Mouse (Mus musculus): Measurements from ENCODE around the gene Efnb3. TPM values are rescaled to one million over a fixed set of nuclear protein-coding genes. Genes with fewer than 3 reads are reported as not detected.
A peak's percentile ranks its signal among the peaks of the same experiment; 100 is the strongest.

Efnb3 gene
- polyA plus RNA-seq, 1 experiment from 2014 or later = 5.7 TPM

GRCm38 (mm10) chr11:69603516-69603915, 43.5 kb upstream of the Efnb3 start:
- no peak overlapping the region for H3K27ac ChIP-seq (ENCODE audit: low read length)
- ATAC-seq (ENCODE audit: low read depth) = no peak

GRCm38 (mm10) chr11:69601768-69602167, 41.8 kb upstream of the Efnb3 start:
- Histone ChIP-seq H3K27me3 (ENCODE audit: control insufficient read depth, insufficient read depth, low read depth, low read length) (peaks cover 6% of the 10 kb centered on the region; the same call in 1 of the 2 replicates), H3K4me2 (ENCODE audit: low read depth, low read length) (no peak overlapping the region), H3K4me3 (ENCODE audit: low read length) (no peak overlapping the region), H3K9ac (ENCODE audit: low read length) (no peak overlapping the region), H3K4me1 (replicated peaks; ENCODE audit: control insufficient read depth, insufficient read depth, low read length) (peaks cover 32% of the 10 kb centered on the region), H3K9me3 (ENCODE audit: control insufficient read depth, low read length) (no peaks in the 10 kb centered on the region), H3K27ac (ENCODE audit: low read length) (no peak overlapping the region), H3K36me3 (ENCODE audit: control insufficient read depth, insufficient read depth, low read length) (no peaks in the 10 kb centered on the region)
- no peak for ATAC-seq (ENCODE audit: low read depth)
- WGBS = 45% methylated on average over 3 of the region's 3 CpGs

More at GRCm38 (mm10) chr11:69603516-69603915, 43.5 kb upstream of the Efnb3 start:
- WGBS = 73% methylated on average over 8 of the region's 8 CpGs
- H3K4me3 ChIP-seq (ENCODE audit: low read length) = no peak overlapping the region
- peaks cover 6% of the 10 kb centered on the region; the same call in 1 of the 2 replicates for H3K27me3 ChIP-seq (ENCODE audit: control insufficient read depth, insufficient read depth, low read depth, low read length)
- no peak overlapping the region for H3K4me2 ChIP-seq (ENCODE audit: low read depth, low read length)
- H3K36me3 ChIP-seq (ENCODE audit: control insufficient read depth, insufficient read depth, low read length) = no peaks in the 10 kb centered on the region
- peaks cover 32% of the 10 kb centered on the region for H3K4me1 ChIP-seq (replicated peaks; ENCODE audit: control insufficient read depth, insufficient read depth, low read length)
- H3K9ac ChIP-seq (ENCODE audit: low read length) = no peak overlapping the region
- H3K9me3 ChIP-seq (ENCODE audit: control insufficient read depth, low read length) = no peaks in the 10 kb centered on the region

GRCm38 (mm10) chr11:69600098-69600497, 40.1 kb upstream of the Efnb3 start:
- WGBS = 11% methylated on average over 6 of the region's 6 CpGs
- Histone ChIP-seq H3K36me3 (ENCODE audit: control insufficient read depth, insufficient read depth, low read length) (no peaks in the 10 kb centered on the region), H3K4me2 (ENCODE audit: low read depth, low read length) (peak overlapping the region; percentile 40), H3K27me3 (ENCODE audit: control insufficient read depth, insufficient read depth, low read depth, low read length) (peaks cover 2% of the 10 kb centered on the region; the same call in 1 of the 2 replicates), H3K27ac (ENCODE audit: low read length) (peak overlapping the region; percentile 73), H3K9me3 (ENCODE audit: control insufficient read depth, low read length) (no peaks in the 10 kb centered on the region), H3K9ac (ENCODE audit: low read length) (peak overlapping the region; percentile 44), H3K4me3 (ENCODE audit: low read length) (no peak overlapping the region), H3K4me1 (replicated peaks; ENCODE audit: control insufficient read depth, insufficient read depth, low read length) (peaks cover 24% of the 10 kb centered on the region)
- peak; percentile 81; the same call in 1 of the 2 replicates for ATAC-seq (ENCODE audit: low read depth)

- no peak overlapping the region for H3K27ac ChIP-seq (ENCODE audit: low read length)
- 0 out of 2 replicates have a peak, but pooled peaks cover 2% of the 10 kb centered on the region for H3K36me3 ChIP-seq (ENCODE audit: control insufficient read depth, insufficient read depth, low read length)
- H3K4me2 ChIP-seq (ENCODE audit: low read depth, low read length) = peak overlapping the region; percentile 40
- H3K9ac ChIP-seq (ENCODE audit: low read length) = peak overlapping the region; percentile 51; the same call in 1 of the 2 replicates
- H3K27me3 ChIP-seq (ENCODE audit: control insufficient read depth, insufficient read depth, low read depth, low read length) = no peaks in the 10 kb centered on the region
- 14% methylated on average over 9 of the region's 9 CpGs for WGBS
- no peaks in the 10 kb centered on the region for H3K9me3 ChIP-seq (ENCODE audit: control insufficient read depth, low read length)
- peaks cover 19% of the 10 kb centered on the region for H3K4me1 ChIP-seq (replicated peaks; ENCODE audit: control insufficient read depth, insufficient read depth, low read length)
- ATAC-seq (ENCODE audit: low read depth) = no peak
- H3K4me3 ChIP-seq (ENCODE audit: low read length) = no peak overlapping the region
Measured at GRCm38 (mm10) chr11:69599436-69599835, 39.4 kb upstream of the Efnb3 start.

- H3K4me1 ChIP-seq (replicated peaks; ENCODE audit: control insufficient read depth, insufficient read depth, low read length) = peaks cover 2% of the 10 kb centered on the region
- H3K9ac ChIP-seq (ENCODE audit: low read length) = no peak overlapping the region
- WGBS = 96% methylated on average over 6 of the region's 6 CpGs
- no peaks in the 10 kb centered on the region for H3K9me3 ChIP-seq (ENCODE audit: control insufficient read depth, low read length)
- H3K36me3 ChIP-seq (ENCODE audit: control insufficient read depth, insufficient read depth, low read length) = peaks cover 12% of the 10 kb centered on the region
- H3K4me3 ChIP-seq (ENCODE audit: low read length) = no peak overlapping the region
- H3K27ac ChIP-seq (ENCODE audit: low read length) = no peak overlapping the region
- no peak overlapping the region for H3K4me2 ChIP-seq (ENCODE audit: low read depth, low read length)
- no peak for ATAC-seq (ENCODE audit: low read depth)
- no peaks in the 10 kb centered on the region for H3K27me3 ChIP-seq (ENCODE audit: control insufficient read depth, insufficient read depth, low read depth, low read length)
Measured at GRCm38 (mm10) chr11:69594853-69595252, 34.8 kb upstream of the Efnb3 start.

- WGBS = 75% methylated on average over 4 of the region's 4 CpGs
- no peaks in the 10 kb centered on the region for H3K9me3 ChIP-seq (ENCODE audit: control insufficient read depth, low read length)
- H3K27me3 ChIP-seq (ENCODE audit: control insufficient read depth, insufficient read depth, low read depth, low read length) = no peaks in the 10 kb centered on the region
- H3K4me3 ChIP-seq (ENCODE audit: low read length) = no peak overlapping the region
- no peaks in the 10 kb centered on the region for H3K4me1 ChIP-seq (replicated peaks; ENCODE audit: control insufficient read depth, insufficient read depth, low read length)
- H3K27ac ChIP-seq (ENCODE audit: low read length) = no peak overlapping the region
- H3K36me3 ChIP-seq (ENCODE audit: control insufficient read depth, insufficient read depth, low read length) = peaks cover 31% of the 10 kb centered on the region
- no peak overlapping the region for H3K4me2 ChIP-seq (ENCODE audit: low read depth, low read length)
- no peak overlapping the region for H3K9ac ChIP-seq (ENCODE audit: low read length)
- ATAC-seq (ENCODE audit: low read depth) = no peak
Measured at GRCm38 (mm10) chr11:69592799-69593198, 32.8 kb upstream of the Efnb3 start.

- Histone ChIP-seq H3K4me2 (ENCODE audit: low read depth, low read length) (no peak overlapping the region), H3K9ac (ENCODE audit: low read length) (no peak overlapping the region), H3K4me1 (replicated peaks; ENCODE audit: control insufficient read depth, insufficient read depth, low read length) (no peaks in the 10 kb centered on the region), H3K27me3 (ENCODE audit: control insufficient read depth, insufficient read depth, low read depth, low read length) (no peaks in the 10 kb centered on the region), H3K27ac (ENCODE audit: low read length) (no peak overlapping the region), H3K9me3 (ENCODE audit: control insufficient read depth, low read length) (no peaks in the 10 kb centered on the region), H3K4me3 (ENCODE audit: low read length) (no peak overlapping the region), H3K36me3 (ENCODE audit: control insufficient read depth, insufficient read depth, low read length) (peaks cover 39% of the 10 kb centered on the region)
- ATAC-seq (ENCODE audit: low read depth) = 0 out of 2 replicates have a peak, but pooled peaks have one; percentile 36
- 65% methylated on average over 7 of the region's 7 CpGs for WGBS
Measured at GRCm38 (mm10) chr11:69591899-69592637, 32.1 kb upstream of the Efnb3 start.

- H3K27ac ChIP-seq (ENCODE audit: low read length) = no peak overlapping the region
- H3K9me3 ChIP-seq (ENCODE audit: control insufficient read depth, low read length) = no peaks in the 10 kb centered on the region
- peaks cover 39% of the 10 kb centered on the region for H3K36me3 ChIP-seq (ENCODE audit: control insufficient read depth, insufficient read depth, low read length)
- no peak overlapping the region for H3K9ac ChIP-seq (ENCODE audit: low read length)
- no peak overlapping the region for H3K4me2 ChIP-seq (ENCODE audit: low read depth, low read length)
- 84% methylated on average over 3 of the region's 3 CpGs for WGBS
- H3K4me3 ChIP-seq (ENCODE audit: low read length) = no peak overlapping the region
- no peaks in the 10 kb centered on the region for H3K4me1 ChIP-seq (replicated peaks; ENCODE audit: control insufficient read depth, insufficient read depth, low read length)
- no peak for ATAC-seq (ENCODE audit: low read depth)
- H3K27me3 ChIP-seq (ENCODE audit: control insufficient read depth, insufficient read depth, low read depth, low read length) = no peaks in the 10 kb centered on the region
Measured at GRCm38 (mm10) chr11:69591424-69591823, 31.4 kb upstream of the Efnb3 start.

GRCm38 (mm10) chr11:69590622-69591021, 30.6 kb upstream of the Efnb3 start:
- H3K36me3 ChIP-seq (ENCODE audit: control insufficient read depth, insufficient read depth, low read length) = peaks cover 39% of the 10 kb centered on the region
- no peak overlapping the region for H3K4me3 ChIP-seq (ENCODE audit: low read length)
- no peaks in the 10 kb centered on the region for H3K27me3 ChIP-seq (ENCODE audit: control insufficient read depth, insufficient read depth, low read depth, low read length)
- no peaks in the 10 kb centered on the region for H3K4me1 ChIP-seq (replicated peaks; ENCODE audit: control insufficient read depth, insufficient read depth, low read length)
- no peak overlapping the region for H3K4me2 ChIP-seq (ENCODE audit: low read depth, low read length)
- no peak overlapping the region for H3K9ac ChIP-seq (ENCODE audit: low read length)
- ATAC-seq (ENCODE audit: low read depth) = no peak
- no peaks in the 10 kb centered on the region for H3K9me3 ChIP-seq (ENCODE audit: control insufficient read depth, low read length)
- WGBS = 92% methylated on average over 8 of the region's 8 CpGs
- no peak overlapping the region for H3K27ac ChIP-seq (ENCODE audit: low read length)

Data from lung, embryonic 16.5 days (tissue).